Mouse (Mus musculus) cerebellum, adult 8-10 months (tissue): Measurements from ENCODE around the gene Med15.
"Not testable (repeated sequence)": the region's sequence is repeated elsewhere in the genome, so short reads cannot be mapped to it uniquely, and the experiment has no call there.

ENCODE experiments used
- DNase-seq: peaks from one replicate; pipeline ENCODE4 v3.0.0; 2022

Gene Med15

GRCm38 (mm10) chr16:17732841-17733340, at the start of gene Med15:
Med15 (minus strand) TSS chr16:17732891.
- no peak for DNase-seq

GRCm38 (mm10) chr16:17779692-17780091, 47.0 kb upstream of the Med15 start:
- no peak for DNase-seq

GRCm38 (mm10) chr16:17778223-17778622, 45.5 kb upstream of the Med15 start:
- DNase-seq: no peak

GRCm38 (mm10) chr16:17776828-17777227, 44.1 kb upstream of the Med15 start:
- no peak for DNase-seq

GRCm38 (mm10) chr16:17771117-17771865, 38.6 kb upstream of the Med15 start:
- no peak for DNase-seq

GRCm38 (mm10) chr16:17768834-17769233, 36.1 kb upstream of the Med15 start:
- DNase-seq: peak; percentile 62

- no peak for DNase-seq
These were observed 31.4 kb upstream of the Med15 start for GRCm38 (mm10) chr16:17764108-17764511.

- no peak for DNase-seq
These were observed 28.4 kb upstream of the Med15 start for GRCm38 (mm10) chr16:17761074-17761473.

GRCm38 (mm10) chr16:17760657-17761056, 28.0 kb upstream of the Med15 start:
- no peak for DNase-seq

GRCm38 (mm10) chr16:17759813-17760321, 27.2 kb upstream of the Med15 start:
- peak; percentile 59 for DNase-seq

GRCm38 (mm10) chr16:17759344-17759773, 26.7 kb upstream of the Med15 start, which contains the start of gene Klhl22:
Klhl22 (plus strand) TSS chr16:17759618.
- DNase-seq: peak; percentile 91

GRCm38 (mm10) chr16:17758902-17759301, 26.2 kb upstream of the Med15 start:
- no peak for DNase-seq

- DNase-seq: no peak
These were observed 25.1 kb upstream of the Med15 start for GRCm38 (mm10) chr16:17757756-17758155.

GRCm38 (mm10) chr16:17753686-17754085, 21.0 kb upstream of the Med15 start:
- DNase-seq: no peak

GRCm38 (mm10) chr16:17753001-17753400, 20.3 kb upstream of the Med15 start:
- no peak for DNase-seq

GRCm38 (mm10) chr16:17745067-17745466, 12.4 kb upstream of the Med15 start:
- no peak for DNase-seq

GRCm38 (mm10) chr16:17744536-17744935, 11.8 kb upstream of the Med15 start:
- DNase-seq: no peak

GRCm38 (mm10) chr16:17743279-17743678, 10.6 kb upstream of the Med15 start:
- no peak for DNase-seq

- DNase-seq: no peak
These were observed 10.1 kb upstream of the Med15 start for GRCm38 (mm10) chr16:17742810-17743209.

- no peak for DNase-seq
These were observed 7.4 kb upstream of the Med15 start for GRCm38 (mm10) chr16:17740080-17740479.

GRCm38 (mm10) chr16:17736156-17736555, 3.5 kb upstream of the Med15 start:
- no peak for DNase-seq

- not testable (repeated sequence) for DNase-seq
These were observed 2.2 kb upstream of the Med15 start for GRCm38 (mm10) chr16:17734872-17735271.

GRCm38 (mm10) chr16:17733646-17734045, 955 bp upstream of the Med15 start:
- no peak for DNase-seq

GRCm38 (mm10) chr16:17732431-17732830, 260 bp downstream of the Med15 start:
- no peak for DNase-seq
